In genomic region chr9:117583638-117584037, GRCm38 (mm10) we compare ENCODE assay signal across 9 mouse cellular contexts. TPM values are rescaled to one million over a fixed set of nuclear protein-coding genes. Genes with fewer than 3 reads are reported as not detected.
DNase-seq lines count a peak whose midpoint lies in the region; ATAC-seq and TF ChIP-seq lines count a peak whose summit lies in the region.
"Had no signal": no experiment of that assay in that cellular context is flagged by ENCODE, and none has a peak within 500 bp of the region (broad histone marks: within the 10 kb centered on the region; RNA-seq: fewer than 3 reads in every experiment).

No protein-coding gene starts in this region.

- no peaks in the 10 kb centered on the region for H3K36me3 ChIP-seq in midbrain, embryonic 11.5 days (ENCODE audit: control insufficient read depth, insufficient read depth, low read length)

- no peak overlapping the region for H3K4me2 ChIP-seq in midbrain, embryonic 11.5 days

- H3K27me3 ChIP-seq in midbrain, embryonic 11.5 days (ENCODE audit: control insufficient read depth, insufficient read depth, low read length) = no peaks in the 10 kb centered on the region

- no peak for DNase-seq in frontal cortex, postnatal 14 days (ENCODE audit: low spot score in 2 of 2)
- peak; percentile 9 to 31 for DNase-seq in left cerebral cortex, postnatal 14 days (ENCODE audit: low spot score in 2 of 2)
- no peak for DNase-seq in left cerebral cortex, postnatal 36 days (ENCODE audit: low spot score in 2 of 2)
- DNase-seq in brain, embryonic 14.5 days (ENCODE audit: low read depth) = peak; percentile 82
- DNase-seq in lung, postnatal 14 days = peak; percentile 4
- DNase-seq in midbrain, embryonic 11.5 days (ENCODE audit: low spot score, missing footprints) = no peak
- DNase-seq in gastrocnemius, postnatal 36 days = no peak

- TF ChIP-seq POLR2A in brain, embryonic 14.5 days (IDR thresholded peaks at IDR 0.05; ENCODE audit: borderline replicate concordance, extremely low read depth, insufficient read depth, insufficient read length, poor library complexity, severe bottlenecking) = no peak

- no peak overlapping the region for H3K9ac ChIP-seq in midbrain, embryonic 11.5 days (ENCODE audit: low read length)

- WGBS in midbrain, embryonic 11.5 days = 76% methylated on average over 7 of the region's 7 CpGs

- peak; percentile 54; the same call in 1 of the 2 replicates for TF ChIP-seq CTCF in brain, embryonic 14.5 days (IDR thresholded peaks at IDR 0.05; ENCODE audit: borderline replicate concordance, extremely low read depth, insufficient read depth, insufficient read length)

- H3K27ac ChIP-seq in midbrain, embryonic 11.5 days (ENCODE audit: low read depth, low read length) = no peak overlapping the region

- H3K4me3 ChIP-seq in midbrain, embryonic 11.5 days (ENCODE audit: low read depth, low read length) = no peak overlapping the region

- 0 out of 2 replicates have a peak, but pooled peaks have one; percentile 52 for ATAC-seq in frontal cortex, adult (ENCODE audit: low TSS enrichment)
- no peak for ATAC-seq in midbrain, embryonic 11.5 days (ENCODE audit: low FRiP score)

- no peaks in the 10 kb centered on the region for H3K9me3 ChIP-seq in midbrain, embryonic 11.5 days (ENCODE audit: control insufficient read depth, low read length)

- intact Hi-C loops in left cerebral cortex, postnatal 14 days (cut with DNase I) = no loop called here
- intact Hi-C loops in left cerebral cortex, postnatal 36 days (cut with DNase I) = no loop called here
- intact Hi-C loops in gastrocnemius, postnatal 36 days (cut with DNase I) = no loop called here

- no peaks in the 10 kb centered on the region for H3K4me1 ChIP-seq in midbrain, embryonic 11.5 days (ENCODE audit: control insufficient read depth, insufficient read depth, low read length)

RNA-seq across cellular contexts. Expression of gene Rbms3, which starts 46.1 kb away (rescaled TPM):
- 10 to 100 TPM; 12.9 to 14.4 TPM for total RNA-seq in left cerebral cortex, postnatal 14 days (2021)
- 10 to 100 TPM; 10.1 to 14.6 TPM for total RNA-seq in left cerebral cortex, postnatal 36 days (2021)
- polyA plus RNA-seq in brain, embryonic 14.5 days (2012; rRNA removed) = 13.7 and 30.1 TPM in 2 replicates
- polyA plus RNA-seq in midbrain, embryonic 11.5 days (2014; fragmentation: Nextera tagmentation; extraction: Ambion mirVana) = 13.6 and 16.3 TPM in 2 replicates
- 1 to 10 TPM; 7.3 to 7.8 TPM for total RNA-seq in gastrocnemius, postnatal 36 days (2021)
- total RNA-seq: megakaryocyte progenitor cell, adult 5-6 weeks had no signal

Comparison
In these comparisons a context has a peak if more than half of its experiments do, and no peak if none do; other contexts are left out.
1. DNase-seq: peak in left cerebral cortex, postnatal 14 days (2 of 2), brain, embryonic 14.5 days (single experiment) and lung, postnatal 14 days (single experiment); none in frontal cortex, postnatal 14 days (0 of 2), left cerebral cortex, postnatal 36 days (0 of 2), midbrain, embryonic 11.5 days (single experiment) and gastrocnemius, postnatal 36 days (0 of 2).